ENCODE assay signal across 8 mouse cellular contexts in the genomic region with DNA sequence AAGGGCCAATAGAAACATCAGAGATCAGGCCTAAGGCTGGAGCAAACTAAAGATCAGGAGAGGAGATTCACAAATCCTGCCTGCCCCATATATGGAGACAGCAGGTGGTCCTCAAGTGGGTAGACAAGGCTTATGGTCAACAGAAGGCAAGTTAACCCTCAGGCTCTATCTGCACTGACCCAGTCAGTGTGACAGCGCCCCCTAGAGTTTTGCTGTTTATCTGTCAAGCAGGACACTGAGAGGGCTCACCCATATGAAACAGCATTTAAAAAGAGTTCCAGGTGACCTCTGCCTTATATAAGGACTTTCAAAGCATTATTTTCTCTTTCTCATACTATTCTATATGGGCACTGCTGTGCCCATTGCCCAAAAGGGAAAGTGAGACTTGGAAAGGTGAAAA.
DNase-seq lines count a peak whose midpoint lies in the region; ATAC-seq and TF ChIP-seq lines count a peak whose summit lies in the region.

No protein-coding gene starts in this region.

- H3K9me3 ChIP-seq in lung, embryonic 14.5 days (ENCODE audit: low read depth, low read length): no peaks in the 10 kb centered on the region
- no peaks in the 10 kb centered on the region for H3K9me3 ChIP-seq in hindbrain, embryonic 11.5 days (ENCODE audit: control insufficient read depth, low read length)

- H3K4me3 ChIP-seq in lung, embryonic 14.5 days (ENCODE audit: low read depth, low read length): no peak overlapping the region
- H3K4me3 ChIP-seq in hindbrain, embryonic 11.5 days (ENCODE audit: low read depth, low read length): no peak overlapping the region

- no peak overlapping the region for H3K9ac ChIP-seq in lung, embryonic 14.5 days
- no peak overlapping the region for H3K9ac ChIP-seq in hindbrain, embryonic 11.5 days (ENCODE audit: low read depth, low read length)

- in situ Hi-C loops in Patski (cut with MboI; ENCODE audit: low pct_unique_long_range_greater_than_20kb): no loop called here

- H3K36me3 ChIP-seq in lung, embryonic 14.5 days (ENCODE audit: insufficient read depth): no peaks in the 10 kb centered on the region
- no peaks in the 10 kb centered on the region for H3K36me3 ChIP-seq in hindbrain, embryonic 11.5 days (ENCODE audit: control insufficient read depth, insufficient read depth, low read length)

- WGBS in lung, embryonic 14.5 days: 24% methylated on average over 1 of the region's 1 CpGs
- WGBS in hindbrain, embryonic 11.5 days: 25% methylated on average over 1 of the region's 1 CpGs

- POLR2A ChIA-PET in Patski (lab: Charles Lee): no interaction called here

- ATAC-seq in lung, embryonic 14.5 days (ENCODE audit: insufficient read depth): no peak
- ATAC-seq in Patski: no peak
- ATAC-seq in megakaryocyte, adult 5-6 weeks (ENCODE audit: poor library complexity, severe bottlenecking): peak; percentile 66
- no peak for ATAC-seq in hindbrain, embryonic 11.5 days (ENCODE audit: low FRiP score)

- CTCF ChIA-PET in Patski (lab: Charles Lee): no interaction called here

- H3K27ac ChIP-seq in lung, embryonic 14.5 days (ENCODE audit: low read depth): no peak overlapping the region
- H3K27ac ChIP-seq in hindbrain, embryonic 11.5 days (ENCODE audit: low read depth, low read length): no peak overlapping the region

- no peak overlapping the region for H3K4me2 ChIP-seq in lung, embryonic 14.5 days
- H3K4me2 ChIP-seq in hindbrain, embryonic 11.5 days (replicated peaks; ENCODE audit: low read depth, low read length): no peak overlapping the region

- no peaks in the 10 kb centered on the region for H3K27me3 ChIP-seq in lung, embryonic 14.5 days (ENCODE audit: insufficient read depth, low read length)
- H3K27me3 ChIP-seq in Patski: peaks cover 22% of the 10 kb centered on the region
- no peaks in the 10 kb centered on the region for H3K27me3 ChIP-seq in hindbrain, embryonic 11.5 days (ENCODE audit: control insufficient read depth, insufficient read depth, low read length)

- TF ChIP-seq CTCF in lung, embryonic 14.5 days (IDR thresholded peaks at IDR 0.05; ENCODE audit: low read depth): peak; percentile 26
- TF ChIP-seq CTCF in Patski (IDR thresholded peaks at IDR 0.05): peak; percentile 51

- peak; percentile 13 to 41 for DNase-seq in cerebellum, postnatal 14 days
- no peak for DNase-seq in cerebellum, adult 8-10 months
- peak; percentile 27 for DNase-seq in lung, embryonic 14.5 days
- no peak for DNase-seq in lung, adult 18-20 months
- DNase-seq in Patski (ENCODE audit: low read depth, low spot score): no peak
- no peak for DNase-seq in c-Kit-positive CD71-positive TER-119-positive erythroid progenitor cells, embryonic 14.5 days (ENCODE audit: low spot score)
- DNase-seq in hindbrain, embryonic 11.5 days (ENCODE audit: low spot score): no peak

- no peaks in the 10 kb centered on the region for H3K4me1 ChIP-seq in lung, embryonic 14.5 days (ENCODE audit: insufficient read depth)
- no peaks in the 10 kb centered on the region for H3K4me1 ChIP-seq in hindbrain, embryonic 11.5 days (replicated peaks; ENCODE audit: control insufficient read depth, insufficient read depth, low read length)

Comparison
In these comparisons a context has a peak if more than half of its experiments do, and no peak if none do; other contexts are left out.
1. DNase-seq: peak in cerebellum, postnatal 14 days (2 of 2) and lung, embryonic 14.5 days (single experiment); none in cerebellum, adult 8-10 months (single experiment), lung, adult 18-20 months (0 of 2), Patski (single experiment), c-Kit-positive CD71-positive TER-119-positive erythroid progenitor cells, embryonic 14.5 days (single experiment) and hindbrain, embryonic 11.5 days (single experiment).